Mouse (Mus musculus): Measurements from ENCODE around the gene Tet3.

DNA sequence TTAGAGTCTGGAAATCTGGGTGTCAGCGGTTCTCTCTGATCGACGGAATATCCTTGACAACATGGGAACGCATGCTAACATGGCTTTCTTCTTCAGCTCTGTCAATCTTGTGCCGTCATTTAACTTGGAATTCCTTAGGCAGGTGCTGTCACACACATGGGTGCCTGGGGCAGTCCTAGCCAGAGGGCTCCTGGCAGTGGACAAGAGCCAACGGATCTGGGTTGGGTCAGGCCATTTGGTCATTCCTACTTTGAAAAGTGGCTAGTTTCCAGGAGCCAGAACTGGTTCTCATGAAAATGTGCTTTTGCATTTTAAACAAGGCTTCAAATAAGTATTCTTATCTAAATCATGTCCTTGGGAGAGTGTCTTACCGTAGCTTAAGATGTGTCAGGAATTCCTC is 12.9 kb upstream of the Tet3 start:
- TF ChIP-seq TAL1 (IDR thresholded peaks at IDR 0.05; ENCODE audit: low read length): no peak
- TF ChIP-seq GATA1 (IDR thresholded peaks at IDR 0.05; ENCODE audit: low read length): no peak
